Mouse (Mus musculus) heart, adult 9 months (tissue): Measurements from ENCODE around the gene Cdc37.

Experiments
- DNase-seq, 2 experiments: peaks; one replicate each; pipeline ENCODE4 v3.0.0; 2022; ENCODE audit warnings: low spot score in 2 of 2

The Cdc37 gene

GRCm38 (mm10) chr9:21097793-21098192, 52.0 kb downstream of the Cdc37 start:
- DNase-seq: peak in 1 of 2 experiments; percentile 18

- DNase-seq: no peak
Observed at GRCm38 (mm10) chr9:21095958-21096357, 53.8 kb downstream of the Cdc37 start.

- DNase-seq: no peak
Observed at GRCm38 (mm10) chr9:21093423-21093822, 56.4 kb downstream of the Cdc37 start.

GRCm38 (mm10) chr9:21091707-21092320, 58.0 kb downstream of the Cdc37 start, which contains the start of the genes Gm38431 and Raver1:
Gm38431 (minus strand) TSS chr9:21091997.
Raver1 (minus strand) TSS chr9:21092008.
- DNase-seq: peak; percentile 97 to 98

GRCm38 (mm10) chr9:21090972-21091706, 58.6 kb downstream of the Cdc37 start:
- no peak for DNase-seq

- no peak for DNase-seq
Observed at GRCm38 (mm10) chr9:21090537-21090936, 59.2 kb downstream of the Cdc37 start.

GRCm38 (mm10) chr9:21083324-21083723, 66.5 kb downstream of the Cdc37 start:
- DNase-seq: no peak
